Mouse (Mus musculus): ENCODE results near the gene Pqlc3.

DNA sequence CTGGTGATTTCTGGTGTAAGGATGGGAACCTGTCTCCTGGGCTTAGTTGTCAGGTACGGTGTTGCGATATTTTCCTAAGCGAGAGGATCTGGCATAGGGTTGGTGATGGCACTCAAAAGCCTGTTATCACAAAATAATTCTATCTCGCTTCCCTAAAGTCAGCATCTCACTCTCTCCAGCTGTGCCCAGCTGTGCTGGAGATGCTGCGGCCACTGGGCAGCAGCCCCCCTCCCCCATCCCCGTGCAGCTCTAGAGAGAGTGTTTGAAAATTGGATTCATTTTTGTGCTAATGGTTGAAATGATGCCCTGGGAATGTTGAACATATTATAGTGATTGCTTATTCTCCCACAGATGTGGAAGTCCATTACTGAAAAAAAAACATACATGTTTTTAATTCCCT is 38.0 kb upstream of the Pqlc3 start:
- no peak for TF ChIP-seq FLI1 (IDR thresholded peaks at IDR 0.05; ENCODE audit: low read length)
- no peak for TF ChIP-seq GATA1 (IDR thresholded peaks at IDR 0.05; ENCODE audit: borderline replicate concordance, low read length)

Measured in megakaryocyte, embryonic 14.5 days (primary cell).